20 mouse cellular contexts compared by ENCODE assay signal in genomic region chr1:37533181-37533580, GRCm38 (mm10). TPM values are rescaled to one million over a fixed set of nuclear protein-coding genes. Genes with fewer than 3 reads are reported as not detected.
A peak's percentile ranks its signal among the peaks of the same experiment; 100 is the strongest.
DNase-seq lines count a peak whose midpoint lies in the region; TF ChIP-seq lines count a peak whose summit lies in the region.
"Had no signal": no experiment of that assay in that cellular context is flagged by ENCODE, and none has a peak within 500 bp of the region (broad histone marks: within the 10 kb centered on the region; RNA-seq: fewer than 3 reads in every experiment).

No protein-coding gene starts in this region.

- H3K79me2 ChIP-seq in heart, adult 2 months (replicated peaks; ENCODE audit: control insufficient read depth, insufficient read depth, low read length), result peaks cover 4% of the 10 kb centered on the region; the same call in 1 of the 2 replicates

- no peak overlapping the region for H3K27ac ChIP-seq in cerebellum, adult 2 months (ENCODE audit: insufficient read depth, low read length)
- H3K27ac ChIP-seq in heart, adult 2 months, result 0 out of 2 replicates have a peak overlapping the region, but pooled peaks have one; percentile 26
- H3K27ac ChIP-seq: forebrain, embryonic 15.5 days; heart, embryonic 15.5 days; hindbrain, embryonic 15.5 days; limb, embryonic 12.5 days; liver, embryonic 12.5 days; midbrain, embryonic 13.5 days had no signal

- TF ChIP-seq EP300 in heart, adult 2 months (IDR thresholded peaks at IDR 0.05; ENCODE audit: insufficient read depth, low read depth, low read length), result no peak

- peaks cover 10% of the 10 kb centered on the region; the same call in 1 of the 2 replicates for H3K4me1 ChIP-seq in cerebellum, adult 2 months (ENCODE audit: control insufficient read depth, insufficient read depth, low read length)
- H3K4me1 ChIP-seq in heart, adult 2 months (ENCODE audit: control insufficient read depth, insufficient read depth, low read length), result peaks cover 14% of the 10 kb centered on the region
- H3K4me1 ChIP-seq: forebrain, embryonic 15.5 days; liver, embryonic 12.5 days had no signal

- H3K9ac ChIP-seq in heart, adult 2 months (ENCODE audit: low read depth, low read length), result no peak overlapping the region
- H3K9ac ChIP-seq: forebrain, embryonic 15.5 days; heart, embryonic 15.5 days; hindbrain, embryonic 15.5 days; limb, embryonic 12.5 days; liver, embryonic 12.5 days; midbrain, embryonic 13.5 days had no signal

- no peak overlapping the region for H3K4me3 ChIP-seq in cerebellum, adult 2 months (replicated peaks; ENCODE audit: insufficient read depth, low read depth, low read length)
- no peak overlapping the region; the same call in 1 of the 2 replicates for H3K4me3 ChIP-seq in heart, adult 2 months
- H3K4me3 ChIP-seq: forebrain, embryonic 15.5 days; heart, embryonic 15.5 days; hindbrain, embryonic 15.5 days; limb, embryonic 12.5 days; liver, embryonic 12.5 days; midbrain, embryonic 13.5 days had no signal

- H3K36me3 ChIP-seq in heart, adult 2 months (ENCODE audit: control insufficient read depth, insufficient read depth, low read length), result peaks cover 13% of the 10 kb centered on the region
- H3K36me3 ChIP-seq: forebrain, embryonic 15.5 days; heart, embryonic 15.5 days; hindbrain, embryonic 15.5 days; limb, embryonic 12.5 days; liver, embryonic 12.5 days had no signal

- intact Hi-C loops in heart, adult 2 months (cut with DNase I), result loop anchor here (10.0 kb wide), 1 partner anchor 58 kb away; no protein-coding TSS in a partner anchor
- intact Hi-C loops in heart, postnatal 36 days (cut with DNase I), result no loop called here

- TF ChIP-seq CTCF in cerebellum, adult 2 months (IDR thresholded peaks at IDR 0.05; ENCODE audit: borderline replicate concordance, insufficient read depth, low read depth, low read length), result no peak
- TF ChIP-seq CTCF in heart, adult 2 months (IDR thresholded peaks at IDR 0.05), result no peak

- 22% methylated on average over 7 of the region's 7 CpGs for WGBS in cerebellum, adult 2 months
- WGBS in heart, adult 2 months, result 78% methylated on average over 7 of the region's 7 CpGs

- TF ChIP-seq POLR2A in cerebellum, adult 2 months (IDR thresholded peaks at IDR 0.05; ENCODE audit: borderline replicate concordance, insufficient read depth, low read length), result no peak
- no peak for TF ChIP-seq POLR2A in heart, adult 2 months (IDR thresholded peaks at IDR 0.05; ENCODE audit: insufficient read depth, low read depth, low read length)

- no peaks in the 10 kb centered on the region for H3K27me3 ChIP-seq in cerebellum, adult 2 months (ENCODE audit: control insufficient read depth, insufficient read depth, low read length)
- H3K27me3 ChIP-seq in heart, adult 2 months (ENCODE audit: control insufficient read depth, insufficient read depth, low read length), result no peaks in the 10 kb centered on the region
- H3K27me3 ChIP-seq: forebrain, embryonic 15.5 days; heart, embryonic 15.5 days; hindbrain, embryonic 15.5 days; limb, embryonic 12.5 days; liver, embryonic 12.5 days; midbrain, embryonic 13.5 days had no signal

- peak; percentile 24 to 48 for DNase-seq in cerebellum, adult 2 months
- no peak for DNase-seq in cerebellum, adult 11 months
- no peak for DNase-seq in heart, adult 2 months
- no peak for DNase-seq in heart, postnatal 36 days
- DNase-seq in brain, adult 2 months (ENCODE audit: low read depth, low spot score), result peak; percentile 48
- peak; percentile 13 to 19 for DNase-seq in cerebellum, postnatal 36 days
- DNase-seq in spleen, postnatal 36 days (ENCODE audit: low spot score in 2 of 2), result no peak
- DNase-seq: adrenal gland, adult 2 months; gastrocnemius, postnatal 36 days; kidney, adult 9 months; kidney, postnatal 14 days; lung, adult 18-20 months; lung, postnatal 14 days; right cerebral cortex, postnatal 14 days had no signal

RNA-seq across cellular contexts. Expression of gene Mgat4a, which starts 7.6 kb away (rescaled TPM):
- 16.3 and 16.8 TPM in 2 replicates for polyA plus RNA-seq in cerebellum, adult 2 months (2012; rRNA removed)
- total RNA-seq in heart, adult 2 months (2021), result 10 to 100 TPM in 1 of 2 experiments, 1 to 10 TPM in 1; 8.7 to 11.8 TPM
- 4.5 and 7.6 TPM in 2 replicates for polyA plus RNA-seq in heart, adult 2 months (2012; rRNA removed)
- 10 to 100 TPM; 11.2 to 13.4 TPM for total RNA-seq in heart, postnatal 36 days (2021)

Comparison
In these comparisons a context has a peak if more than half of its experiments do, and no peak if none do; other contexts are left out.
1. DNase-seq: peak in cerebellum, adult 2 months (2 of 2), brain, adult 2 months (single experiment) and cerebellum, postnatal 36 days (2 of 2); none in cerebellum, adult 11 months (single experiment), heart, adult 2 months (0 of 2), heart, postnatal 36 days (0 of 2) and spleen, postnatal 36 days (0 of 2).